Mouse (Mus musculus) ovary, postnatal 14 days (tissue): ENCODE measurements around the gene Aplp1.

Experiments
- DNase-seq: peaks from one replicate; pipeline ENCODE4 v3.0.0; 2022; ENCODE audit warnings: low spot score

Aplp1 gene

GRCm38 (mm10) chr7:30450241-30450640 is 4.9 kb upstream of the Aplp1 start:
- no peak for DNase-seq

GRCm38 (mm10) chr7:30444154-30444970 is 973 bp downstream of the Aplp1 start:
- DNase-seq = no peak

GRCm38 (mm10) chr7:30443696-30444095 is 1.6 kb downstream of the Aplp1 start:
- DNase-seq = no peak

GRCm38 (mm10) chr7:30440697-30441096 is 4.6 kb downstream of the Aplp1 start:
- DNase-seq = no peak

- DNase-seq = no peak
Observed at GRCm38 (mm10) chr7:30439734-30440133, 5.6 kb downstream of the Aplp1 start.

- no peak for DNase-seq
Observed at GRCm38 (mm10) chr7:30436879-30437278, 8.5 kb downstream of the Aplp1 start.

GRCm38 (mm10) chr7:30435156-30435555 is 10.2 kb downstream of the Aplp1 start:
- DNase-seq = no peak

- no peak for DNase-seq
Observed at GRCm38 (mm10) chr7:30434701-30435100, 10.6 kb downstream of the Aplp1 start.

GRCm38 (mm10) chr7:30434238-30434637 is 11.1 kb downstream of the Aplp1 start:
- peak; percentile 58 for DNase-seq

- DNase-seq = no peak
Observed at GRCm38 (mm10) chr7:30431793-30432192, 13.5 kb downstream of the Aplp1 start.

GRCm38 (mm10) chr7:30430191-30430590 is 15.1 kb downstream of the Aplp1 start:
- no peak for DNase-seq

GRCm38 (mm10) chr7:30429327-30429726 is 16.0 kb downstream of the Aplp1 start:
- no peak for DNase-seq

GRCm38 (mm10) chr7:30423071-30423641 is 22.2 kb downstream of the Aplp1 start:
- no peak for DNase-seq

GRCm38 (mm10) chr7:30422560-30422959 is 22.8 kb downstream of the Aplp1 start:
- DNase-seq = no peak

- peak; percentile 62 for DNase-seq
Observed at GRCm38 (mm10) chr7:30421890-30422435, 23.4 kb downstream of the Aplp1 start.

- DNase-seq = peak; percentile 38
Observed at GRCm38 (mm10) chr7:30421175-30421889, 24.0 kb downstream of the Aplp1 start, which contains the start of gene Nfkbid. Nfkbid (plus strand) TSS chr7:30421732.

- DNase-seq = no peak
Observed at GRCm38 (mm10) chr7:30420673-30421072, 24.7 kb downstream of the Aplp1 start.

- DNase-seq = no peak
Observed at GRCm38 (mm10) chr7:30419561-30420499, 25.5 kb downstream of the Aplp1 start, which contains the start of gene Hcst. Hcst (minus strand) TSS chr7:30419854.

- DNase-seq = no peak
Observed at GRCm38 (mm10) chr7:30417856-30418255, 27.5 kb downstream of the Aplp1 start.

- no peak for DNase-seq
Observed at GRCm38 (mm10) chr7:30413596-30413995, 31.7 kb downstream of the Aplp1 start, which contains the start of gene Tyrobp. Tyrobp (plus strand) TSS chr7:30413760.

- no peak for DNase-seq
Observed at GRCm38 (mm10) chr7:30412735-30413147, 32.6 kb downstream of the Aplp1 start.
